Mouse (Mus musculus) hindbrain, embryonic 11.5 days (tissue): ENCODE measurements around the gene Ipo11. TPM values are rescaled to one million over a fixed set of nuclear protein-coding genes. Genes with fewer than 3 reads are reported as not detected.
A peak's percentile ranks its signal among the peaks of the same experiment; 100 is the strongest.

ENCODE experiments used
- ATAC-seq: fragments of 200-750 bp; cut with Nextera tagmentation; 2 replicates; pipeline ENCODE4 v1.8.0; 2017; ENCODE audit warnings: mild to moderate bottlenecking, moderate TSS enrichment, moderate library complexity; ENCODE audit not compliant: low FRiP score
- DNase-seq: peaks from one replicate; pipeline ENCODE4 v3.0.0-alpha.2; 2015; ENCODE audit warnings: low spot score
- H3K27ac ChIP-seq: fragments of 300-500 bp; sonication (generic); 2 replicates; pipeline ENCODE4 v1.5.1; 2014; ENCODE audit warnings: mild to moderate bottlenecking, low read depth, low read length
- H3K27me3 ChIP-seq: fragments of 300-500 bp; sonication (generic); 2 replicates; pipeline ENCODE4 v1.6.1; 2014; ENCODE audit warnings: mild to moderate bottlenecking, low read length, moderate library complexity, mixed read lengths; ENCODE audit not compliant: control insufficient read depth, insufficient read depth
- H3K36me3 ChIP-seq: fragments of 300-500 bp; sonication (generic); 2 replicates; pipeline ENCODE4 v1.6.1; 2014; ENCODE audit warnings: mild to moderate bottlenecking, low read length, moderate library complexity, mixed read lengths; ENCODE audit not compliant: control insufficient read depth, insufficient read depth
- H3K4me1 ChIP-seq: fragments of 300-500 bp; sonication (generic); replicated peaks from 2 replicates; pipeline ENCODE4 v1.6.1; 2014; ENCODE audit warnings: low read length, mixed read lengths; ENCODE audit not compliant: control insufficient read depth, insufficient read depth
- H3K4me2 ChIP-seq: fragments of 300-500 bp; sonication (generic); replicated peaks from 2 replicates; pipeline ENCODE4 v1.6.1; 2014; ENCODE audit warnings: mild to moderate bottlenecking, low read depth, low read length
- H3K4me3 ChIP-seq: fragments of 300-500 bp; sonication (generic); 2 replicates; pipeline ENCODE4 v1.5.1; 2014; ENCODE audit warnings: low read depth, low read length
- H3K9ac ChIP-seq: fragments of 300-500 bp; sonication (generic); 2 replicates; pipeline ENCODE4 v1.6.1; 2014; ENCODE audit warnings: low read depth, low read length
- H3K9me3 ChIP-seq: fragments of 300-500 bp; sonication (generic); 2 replicates; pipeline ENCODE4 v1.6.1; 2016; ENCODE audit warnings: low read length; ENCODE audit not compliant: control insufficient read depth
- WGBS: fragments of 180-500 bp; shearing (Covaris S2); extraction: QIAGEN DNeasy Blood & Tissue Kit; methylation state at CpG from one replicate; pipeline ENCODE4 v1.1.7; 2014; 5-methylcytosine and 5-hydroxymethylcytosine counted together
- polyA plus RNA-seq: library from polyadenylated mRNA; unstranded; fragments of >200 nt; fragmentation: Nextera tagmentation; extraction: Ambion mirVana; gene quantifications from 2 replicates; pipeline ENCODE4 v1.2.1, GENCODE M21; 2014

Ipo11 gene
- polyA plus RNA-seq, result 69.5 and 81.1 TPM in 2 replicates

DNA sequence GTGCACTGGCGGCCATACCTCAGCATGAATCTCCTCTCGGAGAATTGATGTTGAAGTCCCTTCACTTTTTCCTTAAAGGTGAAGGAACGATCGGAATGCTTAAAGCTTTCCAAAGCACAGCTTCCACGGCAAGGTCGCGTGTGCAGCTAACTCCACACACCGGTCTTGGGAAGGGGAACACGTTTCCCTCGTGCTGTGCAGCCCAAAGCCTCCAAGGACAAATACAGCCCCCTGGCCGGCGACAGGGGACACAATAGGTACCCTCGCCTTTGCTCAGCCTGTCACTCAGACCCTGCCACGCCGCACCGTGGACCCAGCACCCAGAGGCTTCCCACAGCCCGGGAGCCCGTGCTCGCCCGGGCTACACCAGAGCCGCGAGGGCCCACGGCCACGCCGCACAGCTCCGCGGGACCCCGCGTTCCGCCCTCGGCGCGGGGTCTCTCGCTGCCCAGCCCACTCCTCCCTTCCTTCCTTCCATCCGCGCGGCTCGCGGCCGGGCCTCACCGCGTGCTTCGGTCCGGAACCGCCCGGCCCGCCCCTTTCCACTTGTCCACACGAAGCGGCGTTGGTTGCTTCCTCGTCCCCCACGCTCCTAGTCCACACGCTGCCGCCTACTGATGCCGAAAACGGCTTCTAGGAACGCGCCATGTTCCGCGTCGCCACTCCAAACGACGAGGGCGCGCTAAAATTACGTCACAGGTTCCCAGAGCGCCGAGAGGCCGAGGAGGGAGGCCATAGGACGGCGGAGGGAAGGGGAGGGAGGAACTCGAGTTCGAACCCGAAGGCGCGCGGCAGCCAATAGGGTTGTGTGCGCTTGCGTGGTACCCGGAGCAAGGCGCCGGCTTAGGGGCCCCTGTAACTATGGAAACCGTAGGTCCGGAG, at the start of gene Ipo11:
TSS of gene Ipo11 (minus strand) at position 703 of the 882 bp plus-strand sequence.
- Histone ChIP-seq H3K4me3 (peak within 1 kb of the TSS; percentile 96), H3K4me2 (peak within 1 kb of the TSS; percentile 54), H3K9ac (peak within 1 kb of the TSS; percentile 93), H3K9me3 (no peaks in the 10 kb centered on the region), H3K36me3 (no peaks in the 10 kb centered on the region), H3K27me3 (no peaks in the 10 kb centered on the region), H3K27ac (peak within 1 kb of the TSS; percentile 82), H3K4me1 (no peaks in the 10 kb centered on the region)
- DNase-seq (peak; percentile 98), ATAC-seq (peak; percentile 98)
- under 1% methylated on average over 69 of the region's 84 CpGs for WGBS

DNA sequence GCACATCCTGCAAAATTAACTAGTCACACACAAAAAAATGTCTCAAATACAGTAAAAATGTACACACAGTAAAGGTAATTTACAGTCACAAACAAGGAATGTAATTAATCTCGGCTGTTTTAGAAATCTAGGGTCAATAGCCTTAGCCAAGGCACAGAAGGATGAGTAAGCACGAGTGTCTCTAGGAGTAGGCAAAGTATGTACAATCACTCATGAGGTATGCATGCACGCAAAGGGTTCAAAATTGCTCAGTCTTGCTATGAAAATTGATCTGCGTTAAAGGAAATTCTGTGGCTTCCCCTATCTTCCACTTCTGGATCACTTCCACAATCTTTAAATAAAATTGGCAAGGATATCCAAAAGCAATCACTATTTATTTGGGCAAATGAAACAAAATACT, 24.7 kb upstream of the Ipo11 start:
- no peak overlapping the region for H3K9ac ChIP-seq
- WGBS, result 95% methylated on average over 4 of the region's 4 CpGs
- DNase-seq, result no peak
- no peak for ATAC-seq
- no peaks in the 10 kb centered on the region for H3K27me3 ChIP-seq
- no peaks in the 10 kb centered on the region for H3K4me1 ChIP-seq
- H3K4me2 ChIP-seq, result no peak overlapping the region
- H3K36me3 ChIP-seq, result peaks cover 3% of the 10 kb centered on the region; the same call in 1 of the 2 replicates
- H3K9me3 ChIP-seq, result no peaks in the 10 kb centered on the region
- no peak overlapping the region for H3K4me3 ChIP-seq
- H3K27ac ChIP-seq, result no peak overlapping the region

DNA sequence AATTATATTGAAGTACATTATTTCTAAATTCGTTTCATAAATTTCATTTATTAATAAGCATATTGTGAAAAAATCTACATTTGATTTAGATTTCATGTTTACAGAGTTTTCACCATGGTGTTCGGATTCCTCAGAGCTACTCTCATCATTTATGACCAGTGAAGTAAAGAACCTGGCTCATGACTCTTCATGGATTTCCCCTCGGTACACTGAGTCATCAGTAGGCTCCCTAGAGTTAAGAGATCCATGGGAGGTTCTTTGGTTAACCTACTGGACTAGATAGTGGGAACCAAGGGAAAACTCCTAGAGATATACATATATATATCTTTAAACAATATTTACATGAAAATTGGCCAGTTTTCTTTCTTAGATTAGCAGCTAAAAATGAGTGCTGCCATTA, 23.8 kb upstream of the Ipo11 start:
- no peak for ATAC-seq
- no peaks in the 10 kb centered on the region for H3K4me1 ChIP-seq
- peaks cover 6% of the 10 kb centered on the region; the same call in 1 of the 2 replicates for H3K36me3 ChIP-seq
- H3K9ac ChIP-seq, result no peak overlapping the region
- no peaks in the 10 kb centered on the region for H3K9me3 ChIP-seq
- 92% methylated on average over 3 of the region's 3 CpGs for WGBS
- no peak overlapping the region for H3K4me3 ChIP-seq
- H3K4me2 ChIP-seq, result no peak overlapping the region
- no peak for DNase-seq
- H3K27me3 ChIP-seq, result no peaks in the 10 kb centered on the region
- no peak overlapping the region for H3K27ac ChIP-seq

DNA sequence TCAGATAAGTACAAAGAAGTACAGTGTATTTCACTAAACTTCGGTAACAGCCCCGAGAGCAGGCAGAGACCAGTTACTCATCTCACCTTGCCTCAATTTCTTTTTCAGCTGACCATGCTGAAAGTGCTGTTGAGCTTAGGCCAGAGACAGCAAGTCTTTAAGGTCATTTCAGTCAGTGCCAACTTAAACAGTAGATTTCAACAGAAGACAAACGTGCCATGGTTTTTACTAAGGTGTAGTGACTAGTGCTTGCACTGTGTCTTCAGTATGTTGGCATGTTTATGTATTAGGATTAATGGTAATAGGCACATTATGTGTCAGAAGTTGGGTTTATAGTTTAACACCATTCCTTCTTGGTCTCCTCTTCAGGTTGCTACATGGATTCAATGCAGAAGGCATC, 21.5 kb upstream of the Ipo11 start:
- Histone ChIP-seq H3K4me3 (no peak overlapping the region), H3K4me1 (no peaks in the 10 kb centered on the region), H3K27me3 (no peaks in the 10 kb centered on the region), H3K36me3 (peaks cover 6% of the 10 kb centered on the region; the same call in 1 of the 2 replicates), H3K27ac (no peak overlapping the region), H3K9me3 (no peaks in the 10 kb centered on the region), H3K4me2 (no peak overlapping the region), H3K9ac (no peak overlapping the region)
- ATAC-seq (no peak), DNase-seq (no peak)
- WGBS, result 90% methylated on average over 3 of the region's 3 CpGs

DNA sequence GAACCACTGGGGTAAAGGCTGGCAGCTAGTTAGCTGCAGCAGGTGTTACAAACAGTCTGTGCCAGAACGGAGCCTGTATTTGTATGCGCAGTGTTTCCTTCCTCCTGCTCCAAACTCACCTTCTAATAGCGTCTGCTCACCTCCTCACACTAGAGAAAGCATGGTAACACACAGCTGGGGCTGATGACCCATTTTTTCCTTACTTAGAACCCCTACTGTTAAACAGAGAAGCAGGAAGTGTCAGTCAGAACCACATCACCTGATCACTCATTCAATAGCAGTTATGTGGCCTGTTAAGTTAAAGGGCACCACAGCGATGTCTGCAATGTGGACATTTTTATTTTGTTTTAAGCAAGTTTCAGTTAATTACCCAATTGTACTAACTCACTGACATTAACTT, 20.8 kb upstream of the Ipo11 start:
- Histone ChIP-seq H3K9me3 (no peaks in the 10 kb centered on the region), H3K4me1 (no peaks in the 10 kb centered on the region), H3K36me3 (peaks cover 6% of the 10 kb centered on the region; the same call in 1 of the 2 replicates), H3K4me2 (no peak overlapping the region), H3K27ac (no peak overlapping the region), H3K9ac (no peak overlapping the region), H3K4me3 (no peak overlapping the region), H3K27me3 (no peaks in the 10 kb centered on the region)
- ATAC-seq, result no peak
- WGBS, result 93% methylated on average over 4 of the region's 4 CpGs
- DNase-seq, result no peak

DNA sequence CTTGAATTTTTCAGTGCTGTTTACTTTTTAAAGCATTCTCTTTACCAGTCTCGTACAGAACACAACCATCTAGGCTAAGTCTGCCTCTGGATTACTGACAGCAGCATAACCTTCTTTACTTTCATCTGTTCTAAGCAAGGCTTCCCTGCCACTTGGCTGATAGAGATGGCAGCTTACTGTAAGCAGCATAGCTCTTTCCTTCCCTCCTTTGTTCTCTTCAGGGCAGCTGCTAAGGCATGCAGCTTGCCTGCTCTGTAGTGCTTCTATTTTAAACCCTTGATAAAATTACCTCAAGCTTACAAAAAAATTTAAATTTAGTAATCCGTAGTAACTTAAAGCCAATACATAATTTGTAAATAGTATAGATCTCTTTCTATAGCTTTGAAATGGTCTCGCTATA, 18.1 kb upstream of the Ipo11 start:
- no peak for ATAC-seq
- H3K27me3 ChIP-seq, result no peaks in the 10 kb centered on the region
- WGBS, result 94% methylated on average over 3 of the region's 3 CpGs
- H3K27ac ChIP-seq, result no peak overlapping the region
- no peak overlapping the region for H3K9ac ChIP-seq
- H3K4me3 ChIP-seq, result no peak overlapping the region
- no peaks in the 10 kb centered on the region for H3K9me3 ChIP-seq
- H3K36me3 ChIP-seq, result 0 out of 2 replicates have a peak, but pooled peaks cover 8% of the 10 kb centered on the region
- H3K4me2 ChIP-seq, result no peak overlapping the region
- no peaks in the 10 kb centered on the region for H3K4me1 ChIP-seq
- DNase-seq, result no peak

DNA sequence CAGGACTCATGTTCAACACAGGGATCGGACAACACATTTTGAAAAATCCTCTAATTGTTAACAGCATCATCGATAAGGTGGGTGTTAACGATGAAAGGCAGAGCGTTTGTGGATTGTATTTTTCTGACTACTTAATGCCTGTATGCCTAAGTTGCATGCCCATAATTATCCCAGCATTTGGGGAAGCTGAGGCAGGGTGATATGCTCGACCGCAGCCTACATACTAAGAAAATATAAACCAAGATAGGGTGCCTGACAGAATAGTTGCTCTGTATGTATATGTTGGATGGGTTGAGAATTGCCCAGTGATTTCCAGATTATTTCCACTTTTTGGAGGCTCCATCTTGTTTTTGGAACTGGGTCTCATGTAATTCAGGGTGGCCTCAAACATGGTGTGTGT, 10.8 kb upstream of the Ipo11 start:
- WGBS, result 6% methylated on average over 6 of the region's 6 CpGs
- H3K36me3 ChIP-seq, result 0 out of 2 replicates have a peak, but pooled peaks cover 2% of the 10 kb centered on the region
- peak overlapping the region; percentile 83 for H3K9ac ChIP-seq
- no peak for ATAC-seq
- peak overlapping the region; percentile 52 for H3K4me2 ChIP-seq
- H3K27ac ChIP-seq, result no peak overlapping the region
- DNase-seq, result no peak
- no peaks in the 10 kb centered on the region for H3K9me3 ChIP-seq
- H3K4me1 ChIP-seq, result no peaks in the 10 kb centered on the region
- no peaks in the 10 kb centered on the region for H3K27me3 ChIP-seq
- H3K4me3 ChIP-seq, result peak overlapping the region; percentile 76

DNA sequence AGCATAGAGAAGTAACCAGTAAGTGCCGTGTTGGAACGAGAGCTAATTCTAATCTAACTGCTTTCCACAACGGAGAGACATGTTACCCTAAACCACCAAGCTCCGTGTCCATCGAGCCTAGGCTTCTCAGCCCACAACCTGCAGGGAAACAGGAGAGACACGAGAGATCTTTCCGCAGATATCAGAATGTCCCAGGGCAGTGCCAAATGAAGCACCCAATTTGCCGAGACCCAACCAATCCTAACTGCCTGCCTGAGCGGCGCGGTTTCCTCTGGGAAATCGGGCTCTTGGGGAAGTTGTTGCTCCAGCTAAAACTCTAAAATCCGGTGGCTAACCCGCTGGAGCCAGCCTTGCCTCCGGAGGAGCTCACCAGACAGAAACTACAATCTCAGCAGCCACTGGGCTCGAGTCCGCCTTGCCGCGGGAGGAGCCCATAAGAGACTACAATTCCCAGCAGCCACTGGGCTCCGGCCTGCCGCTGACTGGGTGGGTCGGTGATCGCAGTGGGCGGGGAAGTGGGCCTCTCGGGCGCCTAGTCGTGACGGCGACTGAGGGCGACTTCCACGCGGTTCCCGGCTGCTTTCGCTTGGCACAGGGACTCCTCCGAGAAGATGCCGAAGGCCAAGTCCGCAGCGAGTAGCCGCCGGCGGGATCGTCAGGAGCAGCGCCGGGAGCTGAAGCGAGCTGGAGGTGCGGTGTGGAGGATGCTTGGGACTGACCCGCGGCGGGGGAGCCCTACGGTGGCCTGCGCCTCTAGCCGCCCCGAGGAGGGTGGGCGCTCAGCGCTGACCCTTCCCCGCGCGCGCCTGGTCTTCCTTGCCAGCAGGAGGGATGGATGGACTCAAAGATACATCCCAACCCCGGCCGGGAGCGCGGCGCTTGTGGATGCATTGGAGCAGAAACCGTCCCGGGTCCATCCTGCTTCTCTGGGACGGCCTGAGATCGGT, 10.1 kb upstream of the Ipo11 start, which contains the start of gene Dimt1:
TSS of gene Dimt1 (plus strand) at position 534 of the 947 bp plus-strand sequence.
- no peaks in the 10 kb centered on the region for H3K4me1 ChIP-seq
- no peaks in the 10 kb centered on the region for H3K9me3 ChIP-seq
- under 1% methylated on average over 68 of the region's 68 CpGs for WGBS
- H3K36me3 ChIP-seq, result no peaks in the 10 kb centered on the region
- peak within 1 kb of the TSS; percentile 83 for H3K9ac ChIP-seq
- H3K27ac ChIP-seq, result peak within 1 kb of the TSS; percentile 74
- peak within 1 kb of the TSS; percentile 76 for H3K4me3 ChIP-seq
- no peaks in the 10 kb centered on the region for H3K27me3 ChIP-seq
- ATAC-seq, result peak; percentile 99
- DNase-seq, result peak; percentile 94
- peak within 1 kb of the TSS; percentile 52 for H3K4me2 ChIP-seq
